Mouse (Mus musculus) stomach, postnatal 0 days (tissue): ENCODE results near the gene Cacna2d4. TPM values are rescaled to one million over a fixed set of nuclear protein-coding genes. Genes with fewer than 3 reads are reported as not detected.

Source experiments
- ATAC-seq: fragments of 200-750 bp; cut with Nextera tagmentation; 2 replicates; pipeline ENCODE4 v1.8.0; 2017; ENCODE audit not compliant: low FRiP score, low TSS enrichment
- DNase-seq: peaks from one replicate; pipeline ENCODE4 v3.0.0-alpha.2; 2016; ENCODE audit warnings: low spot score
- H3K27ac ChIP-seq: fragments of 300-500 bp; sonication (generic); replicated peaks from 2 replicates; pipeline ENCODE4 v1.5.1; 2014; ENCODE audit warnings: mild to moderate bottlenecking, control low read depth
- H3K27me3 ChIP-seq: fragments of 300-500 bp; sonication (generic); 2 replicates; pipeline ENCODE4 v1.6.1; 2014; ENCODE audit warnings: low read length; ENCODE audit not compliant: control insufficient read depth, insufficient read depth
- H3K36me3 ChIP-seq: fragments of 300-500 bp; sonication (generic); 2 replicates; pipeline ENCODE4 v1.6.1; 2014; ENCODE audit warnings: low read length, mixed read lengths; ENCODE audit not compliant: control insufficient read depth, insufficient read depth
- H3K4me1 ChIP-seq: fragments of 300-500 bp; sonication (generic); replicated peaks from 2 replicates; pipeline ENCODE4 v1.6.1; 2014; ENCODE audit warnings: antibody characterized with exemption; ENCODE audit not compliant: control insufficient read depth, insufficient read depth
- H3K4me2 ChIP-seq: fragments of 300-500 bp; sonication (generic); replicated peaks from 2 replicates; pipeline ENCODE4 v1.6.1; 2014; ENCODE audit warnings: low read depth, mild to moderate bottlenecking, control low read depth, moderate library complexity
- H3K4me3 ChIP-seq: fragments of 300-500 bp; sonication (generic); 2 replicates; pipeline ENCODE4 v1.5.1; 2014; ENCODE audit warnings: low read depth, low read length, control low read depth
- H3K9ac ChIP-seq: fragments of 300-500 bp; sonication (generic); 2 replicates; pipeline ENCODE4 v1.6.1; 2014; ENCODE audit warnings: mild to moderate bottlenecking, low read length, control low read depth, mixed read lengths
- H3K9me3 ChIP-seq: fragments of 300-500 bp; sonication (generic); 2 replicates; pipeline ENCODE4 v1.6.1; 2016; ENCODE audit warnings: low read length; ENCODE audit not compliant: control insufficient read depth
- CTCF ChIP-seq: IDR thresholded peaks from 2 replicates; pipeline ENCODE4 v1.5.1; 2016; ENCODE audit warnings: antibody characterized with exemption, low read depth, mild to moderate bottlenecking, moderate library complexity
- EP300 ChIP-seq: optimal IDR thresholded peaks from 2 replicates; pipeline ENCODE3; 2016; ENCODE audit warnings: antibody characterized with exemption
- WGBS: fragments of 180-500 bp; shearing (Covaris S2); extraction: QIAGEN DNeasy Blood & Tissue Kit; methylation state at CpG from one replicate; pipeline ENCODE4 v1.1.7; 2014; 5-methylcytosine and 5-hydroxymethylcytosine counted together
- polyA plus RNA-seq: library from polyadenylated mRNA; unstranded; fragments of >200 nt; fragmentation: Nextera tagmentation; extraction: Ambion mirVana; gene quantifications from 2 replicates; pipeline ENCODE4 v1.2.1, GENCODE M21; 2015

Cacna2d4 gene
- polyA plus RNA-seq, 1 experiment from 2014 or later, result 0.13 TPM

DNA sequence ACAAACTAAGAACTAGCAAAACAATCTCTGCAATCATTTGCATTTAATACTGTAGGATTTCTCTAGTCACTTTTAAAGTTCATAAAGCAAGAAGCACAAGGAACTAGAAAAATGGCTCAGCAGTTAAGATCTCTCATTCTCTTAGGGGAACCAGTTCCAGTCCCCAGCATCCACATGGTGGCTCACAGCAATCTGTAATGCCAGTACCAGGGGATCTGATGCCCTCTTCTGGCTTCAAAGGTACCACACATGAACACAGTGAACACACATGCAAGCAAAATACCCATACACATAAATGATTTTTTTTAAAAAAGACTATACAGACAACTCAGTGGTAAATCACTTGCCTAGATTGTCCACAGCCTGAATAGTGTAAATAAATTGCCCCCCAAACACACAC lies 135.3 kb downstream of the Cacna2d4 start:
- no peak for DNase-seq
- Histone ChIP-seq H3K9me3 (no peaks in the 10 kb centered on the region), H3K4me2 (no peak overlapping the region), H3K36me3 (no peaks in the 10 kb centered on the region), H3K4me3 (no peak overlapping the region), H3K9ac (no peak overlapping the region), H3K4me1 (no peaks in the 10 kb centered on the region), H3K27me3 (no peaks in the 10 kb centered on the region), H3K27ac (no peak overlapping the region)
- TF ChIP-seq CTCF, result peak; percentile 53
- TF ChIP-seq EP300, result no peak
- ATAC-seq, result no peak

DNA sequence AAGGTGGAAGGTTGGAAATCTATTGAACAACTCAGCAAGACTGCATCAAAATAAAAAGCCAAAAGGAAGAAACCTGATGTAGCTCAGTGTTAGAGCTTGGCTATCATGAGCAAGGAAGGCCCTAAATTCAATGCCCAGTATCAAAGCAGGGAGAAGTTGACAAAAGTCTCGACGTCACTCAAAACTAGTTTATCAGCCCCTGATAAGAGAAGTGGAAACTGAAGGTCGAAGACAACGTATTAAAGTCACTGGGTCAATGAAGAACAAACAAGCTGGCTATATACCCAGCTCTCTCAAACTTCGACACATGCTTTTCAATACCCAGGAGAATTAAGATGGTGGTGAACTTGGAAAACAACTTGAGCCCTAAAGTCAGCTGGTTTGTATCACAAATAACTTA lies 135.9 kb downstream of the Cacna2d4 start:
- Histone ChIP-seq H3K9ac (no peak overlapping the region), H3K27me3 (no peaks in the 10 kb centered on the region), H3K27ac (no peak overlapping the region), H3K36me3 (no peaks in the 10 kb centered on the region), H3K4me1 (no peaks in the 10 kb centered on the region), H3K4me3 (no peak overlapping the region), H3K9me3 (no peaks in the 10 kb centered on the region), H3K4me2 (no peak overlapping the region)
- ATAC-seq, result no peak
- WGBS, result 58% methylated on average over 5 of the region's 5 CpGs
- no peak for TF ChIP-seq CTCF
- no peak for TF ChIP-seq EP300
- no peak for DNase-seq

DNA sequence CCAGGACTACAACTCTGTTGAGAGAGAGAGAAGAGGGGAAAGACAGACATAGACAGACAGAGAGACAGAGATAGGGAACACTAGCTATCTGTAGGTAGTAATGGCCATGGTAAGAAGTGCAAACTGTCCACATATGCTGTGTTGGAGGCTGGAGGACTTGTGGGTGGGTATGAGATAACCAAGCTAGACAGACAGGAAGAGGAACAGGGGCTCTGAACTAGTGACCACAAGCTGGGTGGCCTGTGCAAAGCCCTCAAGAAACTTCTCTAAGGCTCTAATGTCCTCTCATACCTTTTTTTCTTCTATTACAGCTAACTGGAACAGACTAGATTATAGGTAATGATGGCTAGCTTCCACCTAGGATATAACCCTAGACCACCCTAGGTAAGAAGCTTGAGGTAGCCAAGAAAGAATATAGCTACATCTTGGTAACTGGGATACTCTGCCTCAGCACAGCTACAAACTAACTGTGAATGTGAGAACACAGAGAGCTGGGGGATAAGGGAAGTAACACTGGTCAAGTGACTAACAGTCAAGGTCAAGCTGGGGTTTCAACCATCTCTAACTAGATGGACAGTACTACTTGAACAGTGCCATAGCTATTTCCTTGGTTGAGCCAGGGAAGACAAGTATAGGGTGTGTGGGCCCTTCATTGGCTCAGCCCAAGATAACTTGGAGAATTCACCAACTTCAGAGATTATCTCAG lies 136.8 kb downstream of the Cacna2d4 start:
- Histone ChIP-seq H3K4me1 (no peaks in the 10 kb centered on the region), H3K4me3 (no peak overlapping the region), H3K4me2 (no peak overlapping the region), H3K36me3 (no peaks in the 10 kb centered on the region), H3K27me3 (no peaks in the 10 kb centered on the region), H3K9ac (no peak overlapping the region), H3K9me3 (no peaks in the 10 kb centered on the region), H3K27ac (0 out of 2 replicates have a peak overlapping the region, but pooled peaks have one; percentile 35)
- TF ChIP-seq EP300 (no peak), CTCF (no peak)
- no peak for DNase-seq
- ATAC-seq, result no peak

- H3K4me2 ChIP-seq, result no peak overlapping the region
- no peak for ATAC-seq
- H3K9me3 ChIP-seq, result no peaks in the 10 kb centered on the region
- no peaks in the 10 kb centered on the region for H3K36me3 ChIP-seq
- H3K4me3 ChIP-seq, result no peak overlapping the region
- no peak for DNase-seq
- peak; percentile 30; the same call in 1 of the 2 replicates for TF ChIP-seq CTCF
- no peak for TF ChIP-seq EP300
- no peak overlapping the region for H3K9ac ChIP-seq
- 76% methylated on average over 5 of the region's 5 CpGs for WGBS
- H3K27ac ChIP-seq, result no peak overlapping the region
- H3K27me3 ChIP-seq, result no peaks in the 10 kb centered on the region
- H3K4me1 ChIP-seq, result no peaks in the 10 kb centered on the region
Observed at GRCm38 (mm10) chr6:119375035-119375434, 138.7 kb downstream of the Cacna2d4 start.

DNA sequence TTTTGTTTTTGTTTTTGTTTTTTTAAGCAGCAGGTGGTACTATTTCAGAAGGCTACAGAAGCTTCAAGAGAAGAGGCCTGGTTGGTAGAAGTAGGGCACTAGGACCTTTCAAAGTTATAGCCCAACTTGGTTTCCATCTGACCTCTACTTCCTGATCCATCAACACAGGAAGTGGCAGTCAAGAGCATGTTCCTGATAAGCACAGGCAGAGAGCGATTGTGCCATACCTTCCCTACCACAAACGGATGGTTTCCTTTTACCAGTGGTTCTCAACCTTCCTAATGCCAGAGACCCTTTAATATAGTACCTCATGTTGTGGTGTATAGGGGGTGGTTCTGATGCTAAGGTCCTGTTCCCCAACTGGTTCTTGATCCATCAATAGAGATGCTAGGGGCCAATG lies 141.3 kb downstream of the Cacna2d4 start:
- H3K4me3 ChIP-seq, result no peak overlapping the region
- no peak for DNase-seq
- TF ChIP-seq EP300 (no peak), CTCF (no peak)
- no peak overlapping the region for H3K9ac ChIP-seq
- no peak overlapping the region; the same call in 1 of the 2 replicates for H3K27ac ChIP-seq
- no peaks in the 10 kb centered on the region for H3K27me3 ChIP-seq
- WGBS, result 43% methylated on average over 2 of the region's 2 CpGs
- H3K4me1 ChIP-seq, result no peaks in the 10 kb centered on the region
- H3K4me2 ChIP-seq, result no peak overlapping the region
- no peaks in the 10 kb centered on the region for H3K36me3 ChIP-seq
- H3K9me3 ChIP-seq, result no peaks in the 10 kb centered on the region
- peak; percentile 67 for ATAC-seq

DNA sequence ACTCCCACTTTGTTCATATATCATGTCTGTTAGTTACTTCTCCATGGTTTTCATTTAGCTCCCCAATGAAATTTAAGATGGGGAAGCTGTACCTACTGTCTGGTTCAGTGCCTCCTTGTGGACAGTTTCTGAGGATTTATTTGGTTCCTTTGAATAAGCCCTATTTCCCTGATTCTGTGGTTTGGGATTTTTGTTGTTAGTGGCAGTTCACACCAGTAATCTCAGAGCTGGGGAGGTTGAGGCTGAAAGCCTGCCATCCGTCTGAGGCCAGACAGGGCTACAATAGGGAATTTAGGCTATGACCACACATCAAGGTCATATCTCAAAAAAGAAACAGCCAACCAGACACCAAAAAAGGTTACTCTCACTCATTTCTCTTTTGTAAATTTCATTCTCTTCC lies 142.3 kb downstream of the Cacna2d4 start:
- TF ChIP-seq EP300 (no peak), CTCF (peak; percentile 28; the same call in 1 of the 2 replicates)
- Histone ChIP-seq H3K27ac (no peak overlapping the region), H3K9ac (no peak overlapping the region), H3K36me3 (no peaks in the 10 kb centered on the region), H3K4me2 (no peak overlapping the region), H3K4me3 (no peak overlapping the region), H3K9me3 (no peaks in the 10 kb centered on the region), H3K27me3 (no peaks in the 10 kb centered on the region), H3K4me1 (no peaks in the 10 kb centered on the region)
- WGBS, result 78% methylated on average over 1 of the region's 1 CpGs
- DNase-seq (no peak), ATAC-seq (no peak)
